Mouse (Mus musculus) kidney, adult 11 months (tissue): Measurements from ENCODE around the gene Ago3.
A peak's percentile ranks its signal among the peaks of the same experiment; 100 is the strongest.

Experiments used
- DNase-seq: peaks from one replicate; pipeline ENCODE4 v3.0.0; 2022

Ago3 gene

GRCm38 (mm10) chr4:126309211-126309921 is 120.0 kb downstream of the Ago3 start:
- no peak for DNase-seq

- no peak for DNase-seq
Measured at GRCm38 (mm10) chr4:126306827-126307226, 122.5 kb downstream of the Ago3 start.

DNA sequence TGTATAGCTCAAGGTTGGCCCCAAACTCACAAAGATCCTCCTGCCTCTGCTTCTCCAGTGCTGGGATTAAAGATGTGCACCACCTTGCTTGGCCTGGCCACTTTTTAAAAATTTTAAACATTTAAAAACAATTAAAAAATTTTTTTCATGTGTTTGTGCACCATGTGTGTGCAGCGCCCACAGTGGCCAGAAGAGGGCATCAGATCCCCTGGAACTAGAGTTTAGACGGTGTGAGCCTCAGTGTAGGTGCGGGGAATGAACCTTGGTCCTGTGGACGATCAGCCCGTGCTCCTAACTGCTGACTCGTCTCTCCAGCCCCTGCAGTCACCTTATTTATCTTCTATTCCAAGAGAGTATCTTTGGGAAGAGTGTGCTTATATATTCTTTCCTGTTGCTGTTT is 123.3 kb downstream of the Ago3 start:
- no peak for DNase-seq

GRCm38 (mm10) chr4:126305428-126305827 is 123.9 kb downstream of the Ago3 start:
- DNase-seq: no peak

GRCm38 (mm10) chr4:126303877-126304276 is 125.5 kb downstream of the Ago3 start:
- no peak for DNase-seq

GRCm38 (mm10) chr4:126301584-126302309 is 127.6 kb downstream of the Ago3 start:
- DNase-seq: no peak

- DNase-seq: no peak
Measured at GRCm38 (mm10) chr4:126300916-126301583, 128.3 kb downstream of the Ago3 start.

DNA sequence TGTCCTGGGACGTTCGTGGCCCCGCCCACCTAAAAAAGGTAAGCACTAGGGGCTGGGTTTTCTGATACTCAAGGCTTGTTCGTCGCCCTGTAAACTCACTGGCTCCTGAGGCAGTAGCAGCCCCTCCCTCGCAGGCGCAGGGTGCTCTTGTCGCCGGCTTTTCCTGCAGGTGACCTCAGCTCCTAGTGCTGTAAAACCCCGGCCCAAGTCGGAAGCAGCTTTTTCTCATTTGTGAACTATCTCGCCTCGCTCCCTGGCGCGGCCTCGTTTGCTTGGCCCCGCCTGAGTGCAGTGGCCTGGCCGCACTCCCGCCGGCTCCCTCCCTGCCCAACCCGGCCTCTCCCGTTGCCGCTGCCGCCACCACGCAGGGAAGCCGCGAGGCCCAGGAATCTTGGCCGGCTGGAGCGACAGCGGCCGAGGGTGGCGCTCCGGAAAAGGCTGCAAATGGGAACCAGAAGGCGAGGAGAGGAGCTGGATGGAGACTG is 132.7 kb downstream of the Ago3 start:
- peak; percentile 46 for DNase-seq

DNA sequence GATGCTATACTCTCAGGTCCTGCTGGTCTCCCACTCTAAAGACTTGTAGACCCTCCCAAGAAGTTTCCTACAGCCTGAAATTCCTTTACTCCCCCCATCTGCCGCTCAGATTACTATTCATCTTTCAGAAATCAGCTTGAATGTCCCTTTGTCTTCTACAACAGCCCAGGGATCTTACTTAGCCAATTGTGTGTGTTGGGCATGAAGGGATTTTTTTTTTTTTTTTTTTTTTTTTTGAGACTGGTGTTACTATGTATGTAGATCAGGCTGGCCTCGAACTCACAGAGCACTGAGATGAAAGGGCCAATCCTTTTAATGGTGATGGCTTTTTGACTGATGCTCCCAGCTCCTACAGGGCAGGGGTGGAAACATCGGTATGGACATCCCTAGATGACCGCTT is 133.4 kb downstream of the Ago3 start:
- no peak for DNase-seq

GRCm38 (mm10) chr4:126295152-126295551 is 134.2 kb downstream of the Ago3 start:
- DNase-seq: no peak

DNA sequence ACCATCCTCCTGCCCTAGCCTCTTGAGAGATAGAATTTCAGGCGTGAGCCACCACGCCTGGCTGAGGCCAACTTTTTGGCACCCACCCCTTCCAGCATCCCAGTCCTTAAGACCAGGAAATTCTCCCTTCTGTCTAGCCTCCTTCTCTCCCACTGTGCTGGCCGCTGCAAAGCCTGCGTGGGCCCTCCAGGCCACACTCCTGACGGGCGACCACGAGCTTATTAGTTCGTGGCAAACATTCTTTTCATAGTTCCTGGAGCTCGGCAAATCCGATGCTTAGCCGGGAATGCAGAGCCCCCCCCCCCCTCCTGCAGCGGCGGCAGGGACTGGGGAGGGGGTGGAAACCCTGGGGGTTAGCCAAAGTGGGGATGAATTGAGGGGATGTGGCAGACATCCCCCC is 138.2 kb downstream of the Ago3 start:
- DNase-seq: no peak

GRCm38 (mm10) chr4:126290314-126290713 is 139.0 kb downstream of the Ago3 start:
- DNase-seq: no peak

- DNase-seq: no peak
Measured at GRCm38 (mm10) chr4:126288085-126288666, 141.2 kb downstream of the Ago3 start.

DNA sequence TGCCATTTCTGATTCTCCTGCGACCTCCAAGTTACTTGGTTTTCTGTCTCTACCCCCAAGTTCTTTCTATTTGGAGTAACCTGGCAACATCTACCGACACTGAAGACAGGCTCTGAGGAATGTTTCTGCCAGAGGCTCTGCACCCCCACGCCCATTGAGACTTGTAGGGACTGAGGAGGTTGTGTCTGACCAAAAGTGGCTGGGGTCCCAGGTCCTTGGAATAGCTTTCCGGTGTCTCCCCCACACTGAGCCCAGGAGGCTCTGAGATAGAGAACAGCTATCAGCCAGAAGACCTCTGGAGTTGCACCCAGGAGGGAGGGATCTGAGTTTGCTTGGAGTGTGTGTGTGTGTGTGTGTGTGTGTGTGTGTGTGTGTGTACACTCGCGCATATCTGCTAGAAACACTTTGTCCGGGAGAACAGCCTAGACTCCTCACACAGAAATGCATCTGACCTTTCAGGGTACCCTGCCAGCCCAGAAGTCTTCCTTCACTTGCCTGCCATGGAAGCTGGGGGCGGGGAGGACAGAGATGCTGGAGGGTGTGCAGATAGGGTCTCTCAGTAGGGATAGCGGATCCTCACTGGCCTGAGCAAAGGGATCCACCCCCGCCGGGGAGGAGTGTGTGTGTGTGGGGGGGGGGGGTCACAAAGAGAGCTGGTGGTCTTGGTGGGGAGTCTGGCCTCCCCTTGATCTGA is 141.9 kb downstream of the Ago3 start:
- no peak for DNase-seq

DNA sequence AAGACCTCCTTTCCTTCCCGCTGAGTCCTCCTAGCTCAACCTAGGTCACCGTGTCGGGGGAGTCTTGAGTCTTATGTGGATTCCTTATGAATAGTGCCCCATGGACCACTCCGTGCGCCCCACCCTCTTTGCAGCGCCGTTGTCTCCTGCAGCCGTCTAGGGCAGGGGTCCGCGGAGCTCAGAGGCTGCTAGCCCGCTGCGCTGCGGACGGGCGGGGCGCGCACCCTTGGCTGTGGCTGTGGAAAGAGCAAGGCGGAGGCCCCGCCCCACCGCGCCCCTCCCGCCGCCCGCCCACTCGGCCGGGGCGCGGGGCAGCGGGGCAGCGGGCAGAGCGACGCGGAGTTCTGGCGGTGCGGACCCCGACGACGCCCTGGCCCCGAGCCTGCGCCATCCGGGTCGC is 142.9 kb downstream of the Ago3 start, which contains the start of gene Col8a2:
Gene Col8a2 (plus strand): TSS at position 302 of the 400 bp plus-strand sequence.
- no peak for DNase-seq

GRCm38 (mm10) chr4:126283582-126283981 is 145.8 kb downstream of the Ago3 start:
- no peak for DNase-seq

DNA sequence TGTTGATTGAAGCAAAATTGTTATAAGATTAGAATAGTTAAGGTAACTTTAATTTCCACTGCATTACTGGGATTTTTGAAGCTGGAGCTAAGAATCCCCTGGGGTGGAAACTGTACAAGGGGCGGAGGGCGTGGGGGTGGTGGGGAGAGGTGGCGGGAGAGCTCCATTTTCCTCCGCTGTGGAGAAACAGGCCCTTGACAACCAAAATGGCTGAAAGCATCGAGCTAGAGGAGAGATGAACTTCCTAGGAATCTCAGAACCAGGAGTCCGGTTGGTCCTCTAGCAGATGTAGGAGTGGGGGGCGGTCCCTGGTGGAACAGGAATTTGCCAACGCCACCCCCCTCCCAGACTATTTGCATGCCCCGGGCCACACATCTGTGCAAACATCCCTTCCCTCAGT is 147.7 kb downstream of the Ago3 start:
- DNase-seq: no peak
